In the genomic region with DNA sequence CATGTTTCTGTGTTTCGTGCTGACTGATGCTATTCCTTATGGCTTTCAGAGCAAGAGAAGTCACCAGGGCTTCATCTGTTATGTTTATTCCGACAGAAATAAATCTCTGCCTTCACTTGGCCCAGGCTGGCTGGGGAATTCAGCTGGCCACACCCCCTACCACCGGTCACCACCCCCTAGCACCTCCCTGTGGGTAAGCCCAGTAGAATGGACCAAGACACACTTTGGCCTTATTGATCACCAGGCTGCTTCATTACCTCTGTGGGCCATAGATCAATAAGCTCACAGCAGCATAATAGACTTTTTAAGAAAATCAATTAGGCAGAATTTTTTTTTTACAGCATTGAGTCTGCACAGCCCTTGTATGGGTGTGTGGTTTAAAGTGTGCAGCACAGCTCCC, we compare ENCODE assay signal across 10 mouse cellular contexts. TPM values are rescaled to one million over a fixed set of nuclear protein-coding genes. Genes with fewer than 3 reads are reported as not detected.
A peak's percentile ranks its signal among the peaks of the same experiment; 100 is the strongest.
DNase-seq lines count a peak whose midpoint lies in the region; ATAC-seq and TF ChIP-seq lines count a peak whose summit lies in the region.
"Had no signal": no experiment of that assay in that cellular context is flagged by ENCODE, and none has a peak within 500 bp of the region (broad histone marks: within the 10 kb centered on the region; RNA-seq: fewer than 3 reads in every experiment).

No protein-coding gene starts in this region.

- peaks cover 63% of the 10 kb centered on the region for H3K27me3 ChIP-seq in heart, embryonic 12.5 days (replicated peaks)
- H3K27me3 ChIP-seq in heart, adult 2 months (ENCODE audit: control insufficient read depth, insufficient read depth, low read length), result no peaks in the 10 kb centered on the region
- H3K27me3 ChIP-seq in forebrain, embryonic 14.5 days (replicated peaks; ENCODE audit: control insufficient read depth, insufficient read depth, low read length), result no peaks in the 10 kb centered on the region
- H3K27me3 ChIP-seq in kidney, embryonic 14.5 days (ENCODE audit: control insufficient read depth, insufficient read depth, low read length), result peaks cover 25% of the 10 kb centered on the region
- peaks cover 15% of the 10 kb centered on the region for H3K27me3 ChIP-seq in midbrain, embryonic 13.5 days

- peak overlapping the region; percentile 62 for H3K4me2 ChIP-seq in heart, embryonic 12.5 days
- no peak overlapping the region; the same call in 1 of the 2 replicates for H3K4me2 ChIP-seq in forebrain, embryonic 14.5 days (ENCODE audit: low read length)
- H3K4me2 ChIP-seq in kidney, embryonic 14.5 days (replicated peaks; ENCODE audit: low read depth, low read length), result no peak overlapping the region
- peak overlapping the region; percentile 27; the same call in 1 of the 2 replicates for H3K4me2 ChIP-seq in midbrain, embryonic 13.5 days (replicated peaks)

- TF ChIP-seq CTCF in heart, adult 2 months (IDR thresholded peaks at IDR 0.05), result no peak

- TF ChIP-seq EP300 in heart, adult 2 months (IDR thresholded peaks at IDR 0.05; ENCODE audit: insufficient read depth, low read depth, low read length), result no peak

- WGBS in heart, embryonic 12.5 days, result 12% methylated on average over 3 of the region's 3 CpGs
- 15% methylated on average over 3 of the region's 3 CpGs for WGBS in heart, adult 2 months
- 18% methylated on average over 3 of the region's 3 CpGs for WGBS in forebrain, embryonic 14.5 days
- 9% methylated on average over 3 of the region's 3 CpGs for WGBS in kidney, embryonic 14.5 days
- 15% methylated on average over 3 of the region's 3 CpGs for WGBS in midbrain, embryonic 13.5 days

- H3K79me2 ChIP-seq in heart, adult 2 months (replicated peaks; ENCODE audit: control insufficient read depth, insufficient read depth, low read length), result no peaks in the 10 kb centered on the region

- peaks cover 30% of the 10 kb centered on the region for H3K4me1 ChIP-seq in heart, embryonic 12.5 days (replicated peaks)
- H3K4me1 ChIP-seq in heart, adult 2 months (ENCODE audit: control insufficient read depth, insufficient read depth, low read length), result peaks cover 4% of the 10 kb centered on the region; the same call in 1 of the 2 replicates
- H3K4me1 ChIP-seq in forebrain, embryonic 14.5 days (ENCODE audit: control insufficient read depth, insufficient read depth, low read length), result peaks cover 16% of the 10 kb centered on the region
- H3K4me1 ChIP-seq in kidney, embryonic 14.5 days (ENCODE audit: control insufficient read depth, insufficient read depth, low read length), result peaks cover 18% of the 10 kb centered on the region; the same call in 1 of the 2 replicates
- H3K4me1 ChIP-seq in midbrain, embryonic 13.5 days (replicated peaks), result peaks cover 35% of the 10 kb centered on the region

- H3K4me3 ChIP-seq in heart, embryonic 12.5 days, result no peak overlapping the region
- H3K4me3 ChIP-seq in heart, adult 2 months, result no peak overlapping the region
- H3K4me3 ChIP-seq in forebrain, embryonic 14.5 days (ENCODE audit: low read depth, low read length), result no peak overlapping the region
- H3K4me3 ChIP-seq in kidney, embryonic 14.5 days (ENCODE audit: low read length), result no peak overlapping the region
- no peak overlapping the region for H3K4me3 ChIP-seq in midbrain, embryonic 13.5 days (replicated peaks)

- no peak for ATAC-seq in heart, embryonic 12.5 days (ENCODE audit: insufficient number of reproducible peaks, low FRiP score)
- no peak; the same call in 1 of the 2 replicates for ATAC-seq in forebrain, embryonic 14.5 days
- peak; percentile 45; the same call in 1 of the 2 replicates for ATAC-seq in kidney, embryonic 14.5 days (ENCODE audit: low FRiP score, low TSS enrichment)
- no peak; the same call in 1 of the 2 replicates for ATAC-seq in midbrain, embryonic 13.5 days

- no peak for TF ChIP-seq POLR2A in heart, adult 2 months (IDR thresholded peaks at IDR 0.05; ENCODE audit: insufficient read depth, low read depth, low read length)

- intact Hi-C loops in heart, adult 2 months (cut with DNase I), result no loop called here

- no peaks in the 10 kb centered on the region for H3K9me3 ChIP-seq in heart, embryonic 12.5 days (replicated peaks)
- H3K9me3 ChIP-seq in forebrain, embryonic 14.5 days (replicated peaks; ENCODE audit: control insufficient read depth, low read length), result no peaks in the 10 kb centered on the region
- H3K9me3 ChIP-seq in kidney, embryonic 14.5 days (ENCODE audit: control insufficient read depth, low read length), result no peaks in the 10 kb centered on the region
- H3K9me3 ChIP-seq in midbrain, embryonic 13.5 days, result no peaks in the 10 kb centered on the region

- no peak overlapping the region for H3K9ac ChIP-seq in heart, embryonic 12.5 days
- no peak overlapping the region for H3K9ac ChIP-seq in heart, adult 2 months (ENCODE audit: low read depth, low read length)
- no peak overlapping the region; the same call in 1 of the 2 replicates for H3K9ac ChIP-seq in forebrain, embryonic 14.5 days (ENCODE audit: low read length)
- H3K9ac ChIP-seq in kidney, embryonic 14.5 days (ENCODE audit: low read depth, low read length), result no peak overlapping the region
- H3K9ac ChIP-seq in midbrain, embryonic 13.5 days (replicated peaks), result peak overlapping the region; percentile 33; the same call in 1 of the 2 replicates

- no peaks in the 10 kb centered on the region for H3K36me3 ChIP-seq in heart, embryonic 12.5 days
- H3K36me3 ChIP-seq in heart, adult 2 months (ENCODE audit: control insufficient read depth, insufficient read depth, low read length), result no peaks in the 10 kb centered on the region
- H3K36me3 ChIP-seq in forebrain, embryonic 14.5 days (ENCODE audit: control insufficient read depth, insufficient read depth, low read length), result no peaks in the 10 kb centered on the region
- no peaks in the 10 kb centered on the region for H3K36me3 ChIP-seq in kidney, embryonic 14.5 days (ENCODE audit: control insufficient read depth, insufficient read depth, low read length)
- H3K36me3 ChIP-seq in midbrain, embryonic 13.5 days, result no peaks in the 10 kb centered on the region

- no peak overlapping the region for H3K27ac ChIP-seq in heart, embryonic 12.5 days (ENCODE audit: poor library complexity, severe bottlenecking)
- H3K27ac ChIP-seq in heart, adult 2 months, result no peak overlapping the region
- peak overlapping the region; percentile 55; the same call in 1 of the 2 replicates for H3K27ac ChIP-seq in forebrain, embryonic 14.5 days (ENCODE audit: low read depth, low read length)
- no peak overlapping the region for H3K27ac ChIP-seq in kidney, embryonic 14.5 days (ENCODE audit: low read depth, low read length)
- peak overlapping the region; percentile 78 for H3K27ac ChIP-seq in midbrain, embryonic 13.5 days

- DNase-seq in heart, adult 2 months, result no peak
- no peak for DNase-seq in forebrain, embryonic 14.5 days (ENCODE audit: low spot score)
- DNase-seq in cerebellum, postnatal 14 days, result no peak
- DNase-seq in layer of hippocampus, adult 18-20 months (ENCODE audit: low spot score in 2 of 2), result no peak
- no peak for DNase-seq in layer of hippocampus, postnatal 36 days
- DNase-seq: cerebellum, adult 9-10 months; heart, postnatal 36 days had no signal

RNA-seq across cellular contexts. Expression of gene Tnrc6c, which starts 35.9 kb away (rescaled TPM):
- 7.6 and 8.2 TPM in 2 replicates for polyA plus RNA-seq in heart, embryonic 12.5 days (2016; fragmentation: Nextera tagmentation; extraction: Ambion mirVana)
- 10 to 100 TPM; 28.5 to 30.3 TPM for total RNA-seq in heart, adult 2 months (2021)
- polyA plus RNA-seq in heart, adult 2 months (2012; rRNA removed), result 17.7 and 27.3 TPM in 2 replicates
- 20.0 and 24.5 TPM in 2 replicates for polyA plus RNA-seq in forebrain, embryonic 14.5 days (2014; fragmentation: Nextera tagmentation; extraction: Ambion mirVana)
- 11.5 and 13.2 TPM in 2 replicates for polyA plus RNA-seq in kidney, embryonic 14.5 days (2014; fragmentation: Nextera tagmentation; extraction: Ambion mirVana)
- polyA plus RNA-seq in midbrain, embryonic 13.5 days (2015; fragmentation: Nextera tagmentation; extraction: Ambion mirVana), result 30.3 and 31.7 TPM in 2 replicates
- 10 to 100 TPM; 66.1 to 67.7 TPM for total RNA-seq in layer of hippocampus, adult 18-20 months (2021)
- 10 to 100 TPM; 67.5 to 75.6 TPM for total RNA-seq in layer of hippocampus, postnatal 36 days (2021)

Comparison
In these comparisons a context has a peak if more than half of its experiments do, and no peak if none do; other contexts are left out.
1. H3K27ac ChIP-seq: peak in forebrain, embryonic 14.5 days (single experiment) and midbrain, embryonic 13.5 days (single experiment); none in heart, embryonic 12.5 days (single experiment), heart, adult 2 months (single experiment) and kidney, embryonic 14.5 days (single experiment).
2. H3K4me2 ChIP-seq: peak in heart, embryonic 12.5 days (single experiment) and midbrain, embryonic 13.5 days (single experiment); none in forebrain, embryonic 14.5 days (single experiment) and kidney, embryonic 14.5 days (single experiment).